ENCODE assay signal across 9 mouse cellular contexts in the genomic region with DNA sequence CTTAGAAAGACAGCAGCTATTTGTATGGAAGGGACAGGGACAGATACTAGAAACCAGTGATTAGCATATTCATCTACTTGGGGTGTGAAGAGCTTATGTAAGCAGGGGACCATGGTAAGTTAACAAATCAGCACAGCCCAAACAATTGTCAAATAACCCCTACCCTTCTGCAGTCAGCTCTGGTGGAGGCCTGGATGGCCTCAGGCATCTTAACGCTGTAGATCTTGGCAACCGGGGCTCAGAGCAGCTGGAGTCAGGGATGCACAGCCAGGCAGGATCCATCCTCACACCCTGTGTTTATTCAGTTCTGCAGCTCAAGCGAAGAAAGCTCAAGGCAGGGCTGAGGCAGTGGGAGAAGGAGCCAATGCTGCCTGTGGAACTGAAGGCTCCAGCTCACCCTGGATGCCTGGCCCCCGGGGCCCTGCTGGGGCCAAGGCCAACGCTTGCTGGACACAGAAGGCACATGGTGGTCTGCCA.
DNase-seq lines count a peak whose midpoint lies in the region; ATAC-seq lines count a peak whose summit lies in the region.
"Had no signal": no experiment of that assay in that cellular context is flagged by ENCODE, and none has a peak within 500 bp of the region (broad histone marks: within the 10 kb centered on the region; RNA-seq: fewer than 3 reads in every experiment).

No protein-coding gene starts in this region.

- H3K9ac ChIP-seq in kidney, embryonic 15.5 days: no peak overlapping the region
- no peak overlapping the region for H3K9ac ChIP-seq in midbrain, embryonic 15.5 days
- H3K9ac ChIP-seq: limb, embryonic 13.5 days had no signal

- H3K27me3 ChIP-seq in kidney, embryonic 15.5 days: no peaks in the 10 kb centered on the region
- no peaks in the 10 kb centered on the region for H3K27me3 ChIP-seq in heart, embryonic 10.5 days (ENCODE audit: insufficient read depth, poor library complexity, severe bottlenecking)
- H3K27me3 ChIP-seq in midbrain, embryonic 15.5 days (replicated peaks): no peaks in the 10 kb centered on the region
- H3K27me3 ChIP-seq: limb, embryonic 13.5 days had no signal

- no peaks in the 10 kb centered on the region for H3K36me3 ChIP-seq in kidney, embryonic 15.5 days
- H3K36me3 ChIP-seq in heart, embryonic 10.5 days: no peaks in the 10 kb centered on the region
- no peaks in the 10 kb centered on the region for H3K36me3 ChIP-seq in midbrain, embryonic 15.5 days (replicated peaks)
- H3K36me3 ChIP-seq: limb, embryonic 13.5 days had no signal

- peaks cover 6% of the 10 kb centered on the region; the same call in 1 of the 2 replicates for H3K4me1 ChIP-seq in kidney, embryonic 15.5 days
- peaks cover 13% of the 10 kb centered on the region for H3K4me1 ChIP-seq in heart, embryonic 10.5 days
- H3K4me1 ChIP-seq in midbrain, embryonic 15.5 days: peaks cover 4% of the 10 kb centered on the region
- H3K4me1 ChIP-seq: limb, embryonic 13.5 days had no signal

- peak overlapping the region; percentile 51; the same call in 1 of the 2 replicates for H3K27ac ChIP-seq in kidney, embryonic 15.5 days
- peak overlapping the region; percentile 62; the same call in 1 of the 2 replicates for H3K27ac ChIP-seq in heart, embryonic 10.5 days
- H3K27ac ChIP-seq in midbrain, embryonic 15.5 days: peak overlapping the region; percentile 63
- H3K27ac ChIP-seq: limb, embryonic 13.5 days had no signal

- DNase-seq in kidney, adult 8-10 months: no peak
- DNase-seq in cerebellum, adult 8-10 months: peak; percentile 11
- no peak for DNase-seq in heart, embryonic 10.5 days (ENCODE audit: low spot score)
- no peak for DNase-seq in urinary bladder, adult 2 months (ENCODE audit: low spot score)
- DNase-seq in adrenal gland, postnatal 36 days: no peak
- DNase-seq in adrenal gland, postnatal 10 days: no peak

- 40% methylated on average over 5 of the region's 5 CpGs for WGBS in kidney, embryonic 15.5 days
- WGBS in heart, embryonic 10.5 days: 58% methylated on average over 5 of the region's 5 CpGs
- 48% methylated on average over 5 of the region's 5 CpGs for WGBS in midbrain, embryonic 15.5 days

- no peak overlapping the region for H3K4me2 ChIP-seq in kidney, embryonic 15.5 days
- no peak overlapping the region for H3K4me2 ChIP-seq in midbrain, embryonic 15.5 days
- H3K4me2 ChIP-seq: limb, embryonic 13.5 days had no signal

- ATAC-seq in kidney, embryonic 15.5 days (replicated peaks; ENCODE audit: low FRiP score): peak; percentile 52; the same call in 1 of the 2 replicates
- peak; percentile 58 for ATAC-seq in midbrain, embryonic 15.5 days (replicated peaks)

- H3K4me3 ChIP-seq in kidney, embryonic 15.5 days (replicated peaks): no peak overlapping the region
- no peak overlapping the region for H3K4me3 ChIP-seq in heart, embryonic 10.5 days
- H3K4me3 ChIP-seq in midbrain, embryonic 15.5 days: no peak overlapping the region
- H3K4me3 ChIP-seq: limb, embryonic 13.5 days had no signal

- no peaks in the 10 kb centered on the region for H3K9me3 ChIP-seq in kidney, embryonic 15.5 days (replicated peaks)
- H3K9me3 ChIP-seq in heart, embryonic 10.5 days: no peaks in the 10 kb centered on the region
- H3K9me3 ChIP-seq in midbrain, embryonic 15.5 days: no peaks in the 10 kb centered on the region
- H3K9me3 ChIP-seq: limb, embryonic 13.5 days had no signal
